ENCODE assay signal across 15 mouse cellular contexts in the genomic region with DNA sequence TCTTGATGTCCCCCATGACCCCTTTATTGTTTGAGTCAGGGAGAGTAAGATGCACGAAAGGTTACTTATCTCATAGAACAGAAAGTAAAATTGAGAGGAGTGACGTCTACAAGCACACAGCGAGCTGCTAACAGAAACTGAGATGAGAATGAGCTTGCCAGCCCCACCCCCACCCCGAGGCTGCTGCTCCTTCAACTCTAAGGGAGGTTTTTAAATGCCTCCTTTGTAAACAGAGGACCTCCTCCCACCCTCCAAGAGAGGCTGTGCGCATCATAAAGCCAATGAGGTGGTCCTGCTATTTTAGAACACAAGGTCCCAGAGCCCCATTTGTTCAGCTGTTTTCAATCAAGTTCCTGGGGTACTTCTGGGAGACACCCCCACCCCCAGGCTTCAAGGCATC. TPM values are rescaled to one million over a fixed set of nuclear protein-coding genes. Genes with fewer than 3 reads are reported as not detected.
DNase-seq lines count a peak whose midpoint lies in the region; ATAC-seq and TF ChIP-seq lines count a peak whose summit lies in the region.
"Had no signal": no experiment of that assay in that cellular context is flagged by ENCODE, and none has a peak within 500 bp of the region (broad histone marks: within the 10 kb centered on the region; RNA-seq: fewer than 3 reads in every experiment).

No protein-coding gene starts in this region.

- no peak overlapping the region for H3K27ac ChIP-seq in heart, embryonic 11.5 days (ENCODE audit: low read depth, low read length)
- H3K27ac ChIP-seq in limb, embryonic 12.5 days = peak overlapping the region; percentile 68
- no peak overlapping the region for H3K27ac ChIP-seq in cerebellum, adult 2 months (ENCODE audit: insufficient read depth, low read length)
- no peak overlapping the region for H3K27ac ChIP-seq in thymus, adult 2 months (ENCODE audit: control insufficient read depth, insufficient read depth, low read length)
- H3K27ac ChIP-seq: left cerebral cortex, adult 2 months had no signal

- ATAC-seq in heart, embryonic 11.5 days (replicated peaks; ENCODE audit: insufficient number of reproducible peaks, low FRiP score, low TSS enrichment) = no peak
- ATAC-seq in limb, embryonic 12.5 days (ENCODE audit: insufficient number of reproducible peaks, insufficient read depth, low FRiP score, low TSS enrichment, low read depth) = no peak

- no peak for DNase-seq in heart, adult 8-10 months (ENCODE audit: low spot score)
- peak; percentile 65 for DNase-seq in CD4-positive helper T cell, adult 2 months (ENCODE audit: low read depth, low spot score)
- peak; percentile 57 for DNase-seq in embryo, embryonic 11 days
- no peak for DNase-seq in spleen, adult 18-20 months
- DNase-seq in cerebellum, adult 2 months = no peak
- no peak for DNase-seq in thymus, adult 2 months
- DNase-seq: heart, adult 18-20 months; kidney, adult 2 months; lung, adult 18-20 months; midbrain, embryonic 14.5 days; thymus, postnatal 36 days had no signal

- no peak overlapping the region for H3K4me3 ChIP-seq in heart, embryonic 11.5 days (ENCODE audit: low read depth, low read length)
- H3K4me3 ChIP-seq in limb, embryonic 12.5 days (replicated peaks) = no peak overlapping the region
- no peak overlapping the region for H3K4me3 ChIP-seq in cerebellum, adult 2 months (replicated peaks; ENCODE audit: insufficient read depth, low read depth, low read length)
- H3K4me3 ChIP-seq in thymus, adult 2 months (ENCODE audit: control insufficient read depth, insufficient read depth, low read length) = no peak overlapping the region
- H3K4me3 ChIP-seq: left cerebral cortex, adult 2 months had no signal

- TF ChIP-seq CTCF in cerebellum, adult 2 months (IDR thresholded peaks at IDR 0.05; ENCODE audit: borderline replicate concordance, insufficient read depth, low read depth, low read length) = no peak
- no peak for TF ChIP-seq CTCF in thymus, adult 2 months (IDR thresholded peaks at IDR 0.05; ENCODE audit: borderline replicate concordance, control insufficient read depth, extremely low read depth, insufficient read depth, low read length, poor library complexity)

- H3K9me3 ChIP-seq in heart, embryonic 11.5 days (replicated peaks; ENCODE audit: control insufficient read depth, low read length) = no peaks in the 10 kb centered on the region
- no peaks in the 10 kb centered on the region for H3K9me3 ChIP-seq in limb, embryonic 12.5 days

- 5% methylated on average over 5 of the region's 5 CpGs for WGBS in heart, embryonic 11.5 days (ENCODE audit: insufficient replicate concordance)
- 16% methylated on average over 5 of the region's 5 CpGs for WGBS in limb, embryonic 12.5 days
- WGBS in cerebellum, adult 2 months = 62% methylated on average over 5 of the region's 5 CpGs
- 69% methylated on average over 5 of the region's 5 CpGs for WGBS in thymus, adult 2 months

- no peaks in the 10 kb centered on the region for H3K27me3 ChIP-seq in heart, embryonic 11.5 days (ENCODE audit: control insufficient read depth, insufficient read depth, low read length)
- H3K27me3 ChIP-seq in limb, embryonic 12.5 days = no peaks in the 10 kb centered on the region
- no peaks in the 10 kb centered on the region for H3K27me3 ChIP-seq in cerebellum, adult 2 months (ENCODE audit: control insufficient read depth, insufficient read depth, low read length)
- no peaks in the 10 kb centered on the region for H3K27me3 ChIP-seq in thymus, adult 2 months (ENCODE audit: control insufficient read depth, insufficient read depth, low read length)

- peaks cover 31% of the 10 kb centered on the region for H3K4me1 ChIP-seq in heart, embryonic 11.5 days (ENCODE audit: control insufficient read depth, insufficient read depth, low read length)
- H3K4me1 ChIP-seq in limb, embryonic 12.5 days (replicated peaks) = peaks cover 41% of the 10 kb centered on the region
- no peaks in the 10 kb centered on the region for H3K4me1 ChIP-seq in cerebellum, adult 2 months (ENCODE audit: control insufficient read depth, insufficient read depth, low read length)
- 0 out of 2 replicates have a peak, but pooled peaks cover 4% of the 10 kb centered on the region for H3K4me1 ChIP-seq in thymus, adult 2 months (replicated peaks; ENCODE audit: control insufficient read depth, insufficient read depth, low read length)

- peak overlapping the region; percentile 4; the same call in 1 of the 2 replicates for H3K4me2 ChIP-seq in heart, embryonic 11.5 days
- H3K4me2 ChIP-seq in limb, embryonic 12.5 days = peak overlapping the region; percentile 30

- no peak overlapping the region for H3K9ac ChIP-seq in heart, embryonic 11.5 days (ENCODE audit: low read depth, low read length)
- H3K9ac ChIP-seq in limb, embryonic 12.5 days (replicated peaks) = 0 out of 2 replicates have a peak overlapping the region, but pooled peaks have one; percentile 23

- TF ChIP-seq POLR2A in cerebellum, adult 2 months (IDR thresholded peaks at IDR 0.05; ENCODE audit: borderline replicate concordance, insufficient read depth, low read length) = no peak
- no peak for TF ChIP-seq POLR2A in thymus, adult 2 months (IDR thresholded peaks at IDR 0.05; ENCODE audit: control insufficient read depth, extremely low read depth, insufficient read depth, low read length, poor library complexity)

- H3K36me3 ChIP-seq in heart, embryonic 11.5 days (ENCODE audit: control insufficient read depth, insufficient read depth, low read length) = no peaks in the 10 kb centered on the region
- no peaks in the 10 kb centered on the region for H3K36me3 ChIP-seq in limb, embryonic 12.5 days
- H3K36me3 ChIP-seq in thymus, adult 2 months (ENCODE audit: control insufficient read depth, insufficient read depth, low read length) = no peaks in the 10 kb centered on the region

RNA-seq across cellular contexts. Expression of a gene that starts 11.8 kb away (rescaled TPM):
- polyA plus RNA-seq in heart, embryonic 11.5 days (2014; fragmentation: Nextera tagmentation; extraction: Ambion mirVana) = 18.4 and 19.3 TPM in 2 replicates
- total RNA-seq in heart, adult 8-10 months (2022) = 10 to 100 TPM in 3 of 4 experiments, 1 to 10 TPM in 1; 9.7 to 16.5 (median 14.7) TPM
- polyA plus RNA-seq in limb, embryonic 12.5 days (2016; fragmentation: Nextera tagmentation; extraction: Ambion mirVana) = 119 and 120 TPM in 2 replicates
- 73.8 and 77.5 TPM in 2 replicates for polyA plus RNA-seq in cerebellum, adult 2 months (2012; rRNA removed)
- 28.7 and 32.8 TPM in 2 replicates for polyA plus RNA-seq in thymus, adult 2 months (2012; rRNA removed)

RNA-seq across cellular contexts. Expression of a gene that starts 53.6 kb away (rescaled TPM):
- polyA plus RNA-seq in heart, embryonic 11.5 days (2014; fragmentation: Nextera tagmentation; extraction: Ambion mirVana) = 0.23 and 0.30 TPM in 2 replicates
- not detected for total RNA-seq in heart, adult 8-10 months (2022)
- 0.60 and 0.75 TPM in 2 replicates for polyA plus RNA-seq in limb, embryonic 12.5 days (2016; fragmentation: Nextera tagmentation; extraction: Ambion mirVana)
- polyA plus RNA-seq in cerebellum, adult 2 months (2012; rRNA removed) = 7.5 and 7.6 TPM in 2 replicates
- polyA plus RNA-seq in thymus, adult 2 months (2012; rRNA removed) = 0.84 and 1.4 TPM in 2 replicates
- total RNA-seq: heart, adult 18-20 months; left cerebral cortex, adult 2 months had no signal
- polyA plus RNA-seq: small intestine, adult 2 months had no signal

Comparison
In these comparisons a context has a peak if more than half of its experiments do, and no peak if none do; other contexts are left out.
1. DNase-seq: peak in CD4-positive helper T cell, adult 2 months (single experiment) and embryo, embryonic 11 days (single experiment); none in heart, adult 8-10 months (single experiment), spleen, adult 18-20 months (0 of 2), cerebellum, adult 2 months (0 of 2) and thymus, adult 2 months (single experiment).